Mouse (Mus musculus) lung, embryonic 16.5 days (tissue): Measurements from ENCODE around the gene Ssh2. TPM values are rescaled to one million over a fixed set of nuclear protein-coding genes. Genes with fewer than 3 reads are reported as not detected.
A peak's percentile ranks its signal among the peaks of the same experiment; 100 is the strongest.

Source experiments
- ATAC-seq: fragments of 200-750 bp; cut with Nextera tagmentation; 2 replicates; pipeline ENCODE4 v1.8.0; 2017; ENCODE audit warnings: low read depth, mild to moderate bottlenecking, moderate library complexity
- H3K27ac ChIP-seq: fragments of 300-500 bp; sonication (generic); 2 replicates; pipeline ENCODE4 v1.5.1; 2014; ENCODE audit warnings: mild to moderate bottlenecking, control low read depth, low read length
- H3K27me3 ChIP-seq: fragments of 300-500 bp; sonication (generic); 2 replicates; pipeline ENCODE4 v1.6.1; 2014; ENCODE audit warnings: low read depth, low read length, mixed read lengths; ENCODE audit not compliant: control insufficient read depth, insufficient read depth
- H3K36me3 ChIP-seq: fragments of 300-500 bp; sonication (generic); 2 replicates; pipeline ENCODE4 v1.6.1; 2014; ENCODE audit warnings: low read length; ENCODE audit not compliant: control insufficient read depth, insufficient read depth
- H3K4me1 ChIP-seq: fragments of 300-500 bp; sonication (generic); replicated peaks from 2 replicates; pipeline ENCODE4 v1.6.1; 2014; ENCODE audit warnings: low read length, mixed read lengths; ENCODE audit not compliant: control insufficient read depth, insufficient read depth
- H3K4me2 ChIP-seq: fragments of 300-500 bp; sonication (generic); 2 replicates; pipeline ENCODE4 v1.6.1; 2014; ENCODE audit warnings: low read depth, low read length, control low read depth
- H3K4me3 ChIP-seq: fragments of 300-500 bp; sonication (generic); 2 replicates; pipeline ENCODE4 v1.5.1; 2014; ENCODE audit warnings: mild to moderate bottlenecking, low read length, control low read depth
- H3K9ac ChIP-seq: fragments of 300-500 bp; sonication (generic); 2 replicates; pipeline ENCODE4 v1.6.1; 2014; ENCODE audit warnings: low read length, control low read depth
- H3K9me3 ChIP-seq: fragments of 300-500 bp; sonication (generic); 2 replicates; pipeline ENCODE4 v1.6.1; 2016; ENCODE audit warnings: low read length; ENCODE audit not compliant: control insufficient read depth
- WGBS: fragments of 180-500 bp; shearing (Covaris S2); extraction: QIAGEN DNeasy Blood & Tissue Kit; methylation state at CpG from one replicate; pipeline ENCODE4 v1.1.7; 2014; 5-methylcytosine and 5-hydroxymethylcytosine counted together
- polyA plus RNA-seq: library from polyadenylated mRNA; unstranded; fragments of >200 nt; fragmentation: Nextera tagmentation; extraction: Ambion mirVana; gene quantifications from 2 replicates; pipeline ENCODE4 v1.2.1, GENCODE M21; 2015

The Ssh2 gene
- polyA plus RNA-seq, 1 experiment from 2014 or later, result 14.5 TPM

DNA sequence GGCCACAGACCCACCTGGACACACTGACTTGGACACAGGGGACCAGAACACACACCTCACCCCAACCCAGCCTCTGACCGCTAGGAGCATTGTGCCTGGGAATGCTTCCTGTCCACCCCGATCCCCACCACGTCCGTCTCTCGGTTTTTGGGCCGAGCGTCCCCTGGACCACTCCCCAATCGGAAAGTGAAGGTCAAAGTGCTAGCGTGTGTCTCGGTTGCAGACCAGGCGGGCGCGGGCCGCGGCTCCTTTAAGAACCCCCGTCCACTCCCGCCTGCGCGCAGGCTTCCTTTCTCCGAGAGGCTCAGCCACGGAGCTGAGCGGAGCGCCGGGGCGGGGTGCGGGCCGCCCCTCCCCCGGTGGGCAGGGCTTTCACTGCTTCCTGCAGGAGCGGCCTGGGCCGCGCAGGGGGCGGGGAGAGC, 276.8 kb downstream of the Ssh2 start:
- H3K4me2 ChIP-seq, result peak overlapping the region; percentile 88
- H3K4me3 ChIP-seq, result peak overlapping the region; percentile 88
- H3K9me3 ChIP-seq, result no peaks in the 10 kb centered on the region
- no peaks in the 10 kb centered on the region for H3K36me3 ChIP-seq
- peak overlapping the region; percentile 87 for H3K27ac ChIP-seq
- peak overlapping the region; percentile 85 for H3K9ac ChIP-seq
- peak; percentile 74 for ATAC-seq
- under 1% methylated on average over 21 of the region's 32 CpGs for WGBS
- peaks cover 62% of the 10 kb centered on the region for H3K4me1 ChIP-seq
- no peaks in the 10 kb centered on the region for H3K27me3 ChIP-seq

DNA sequence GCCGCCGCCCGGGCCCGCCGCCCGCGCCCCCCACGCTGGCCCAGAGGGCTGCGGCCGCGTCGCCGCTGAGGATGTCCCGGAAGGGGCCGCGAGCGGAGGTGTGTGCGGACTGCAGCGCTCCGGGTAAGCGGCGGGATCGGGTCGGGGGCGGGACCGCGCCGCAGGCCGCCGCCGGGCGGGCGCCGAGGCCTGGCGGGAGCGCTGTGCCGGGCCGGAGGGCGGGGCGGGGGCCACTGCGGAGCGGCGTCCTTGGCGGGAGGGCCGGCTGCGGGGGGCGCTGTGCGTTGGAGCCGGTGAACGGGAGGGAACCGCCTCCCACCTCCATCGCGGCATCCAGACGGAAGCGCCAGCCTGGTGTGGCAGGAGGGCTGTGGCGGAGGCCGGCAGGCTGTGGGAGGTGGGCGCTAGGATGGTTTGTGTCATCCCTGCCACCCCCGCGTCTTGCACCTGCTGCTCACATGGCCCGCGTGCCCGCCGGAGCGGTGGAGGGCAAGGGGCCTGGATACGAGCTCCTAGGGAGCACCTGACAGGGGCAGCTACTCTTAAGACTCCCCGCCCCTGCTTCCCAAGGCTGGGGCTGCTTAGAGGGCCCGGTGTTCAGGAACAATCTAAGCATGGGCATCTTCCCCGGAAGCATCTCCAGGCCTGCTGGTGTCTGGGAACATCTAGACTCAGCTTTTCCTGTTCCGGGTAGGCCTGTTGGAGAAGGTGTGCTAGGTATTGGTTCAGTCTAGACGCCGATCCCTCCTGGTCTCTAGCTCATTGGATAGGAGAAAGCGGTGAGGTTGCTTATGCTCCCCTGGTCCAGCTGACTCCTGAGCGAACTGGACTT, 277.6 kb downstream of the Ssh2 start, which contains the start of gene Git1:
Gene Git1 (plus strand): TSS at position 51 of the 832 bp plus-strand sequence.
- Histone ChIP-seq H3K4me3 (peak within 1 kb of the TSS; percentile 88), H3K27me3 (no peaks in the 10 kb centered on the region), H3K4me1 (peaks cover 62% of the 10 kb centered on the region), H3K9ac (peak within 1 kb of the TSS; percentile 85), H3K36me3 (no peaks in the 10 kb centered on the region), H3K4me2 (peak within 1 kb of the TSS; percentile 95), H3K9me3 (no peaks in the 10 kb centered on the region), H3K27ac (peak within 1 kb of the TSS; percentile 87)
- ATAC-seq, result peak; percentile 1; the same call in 1 of the 2 replicates
- WGBS, result under 1% methylated on average over 55 of the region's 74 CpGs

DNA sequence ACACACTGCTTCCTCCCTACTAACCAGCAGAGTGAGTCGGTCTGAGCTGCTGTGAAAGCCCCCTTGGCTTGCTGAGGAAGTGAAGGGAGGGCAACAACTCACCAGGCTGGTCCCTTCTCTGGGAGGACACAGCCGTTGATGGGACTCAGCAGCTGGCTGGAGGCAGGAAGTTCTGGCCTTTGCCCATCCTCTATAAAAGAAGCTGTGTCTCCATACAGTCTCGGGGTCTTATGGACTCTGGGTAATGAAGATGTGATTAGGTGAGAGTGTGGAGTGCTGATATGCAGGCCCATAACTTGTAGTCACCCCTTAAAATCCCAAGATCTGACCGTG, 278.2 kb downstream of the Ssh2 start:
- no peaks in the 10 kb centered on the region for H3K36me3 ChIP-seq
- H3K9ac ChIP-seq, result peak overlapping the region; percentile 85
- H3K27ac ChIP-seq, result peak overlapping the region; percentile 62
- no peak for ATAC-seq
- H3K4me1 ChIP-seq, result peaks cover 58% of the 10 kb centered on the region
- WGBS, result 18% methylated on average over 4 of the region's 4 CpGs
- H3K9me3 ChIP-seq, result no peaks in the 10 kb centered on the region
- H3K27me3 ChIP-seq, result no peaks in the 10 kb centered on the region
- H3K4me3 ChIP-seq, result peak overlapping the region; percentile 88
- peak overlapping the region; percentile 95 for H3K4me2 ChIP-seq

DNA sequence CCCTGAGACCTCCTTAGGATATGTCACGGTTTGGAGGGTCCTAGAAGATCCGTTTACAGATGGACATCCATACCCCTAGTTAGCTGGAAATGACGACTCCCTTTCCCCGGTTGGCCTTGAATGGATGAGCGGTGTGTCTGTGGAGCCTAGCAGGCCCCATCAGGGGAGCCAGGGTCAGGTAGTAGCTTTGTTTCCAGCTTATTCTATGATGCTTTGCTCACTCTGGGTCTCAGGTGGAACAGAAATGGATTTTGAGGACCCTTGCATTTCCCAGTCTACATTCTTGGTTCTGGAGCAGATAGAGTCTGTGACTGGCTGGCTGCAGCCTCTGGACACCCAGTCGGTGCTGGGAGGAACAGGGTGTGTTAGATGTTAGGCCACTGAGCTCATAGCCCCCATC, 278.7 kb downstream of the Ssh2 start:
- Histone ChIP-seq H3K27me3 (no peaks in the 10 kb centered on the region), H3K4me3 (peak overlapping the region; percentile 88), H3K9me3 (no peaks in the 10 kb centered on the region), H3K27ac (no peak overlapping the region; the same call in 1 of the 2 replicates), H3K4me1 (peaks cover 58% of the 10 kb centered on the region), H3K9ac (peak overlapping the region; percentile 85), H3K4me2 (peak overlapping the region; percentile 95), H3K36me3 (peaks cover 3% of the 10 kb centered on the region; the same call in 1 of the 2 replicates)
- 55% methylated on average over 6 of the region's 6 CpGs for WGBS
- ATAC-seq, result no peak

DNA sequence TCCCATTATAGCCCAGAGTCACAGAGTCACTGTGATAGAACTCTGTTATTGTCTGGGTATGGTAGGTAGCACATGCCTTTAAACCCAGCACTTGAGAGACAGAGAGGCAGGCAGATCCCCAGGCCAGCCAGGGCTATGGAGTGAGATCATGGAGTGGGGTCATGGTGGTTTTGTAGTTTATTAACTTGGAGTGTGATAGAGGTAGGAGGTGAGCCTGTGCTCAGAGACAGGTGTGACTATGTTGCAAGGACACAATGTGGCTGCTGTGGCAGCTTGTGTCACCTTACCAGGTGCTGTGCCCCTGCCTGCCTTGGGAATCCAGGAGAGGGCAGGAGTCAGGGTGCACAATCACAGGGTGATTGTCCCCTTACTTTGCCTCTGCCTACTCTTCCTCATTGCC, 279.4 kb downstream of the Ssh2 start:
- Histone ChIP-seq H3K4me1 (peaks cover 55% of the 10 kb centered on the region), H3K9ac (no peak overlapping the region)

DNA sequence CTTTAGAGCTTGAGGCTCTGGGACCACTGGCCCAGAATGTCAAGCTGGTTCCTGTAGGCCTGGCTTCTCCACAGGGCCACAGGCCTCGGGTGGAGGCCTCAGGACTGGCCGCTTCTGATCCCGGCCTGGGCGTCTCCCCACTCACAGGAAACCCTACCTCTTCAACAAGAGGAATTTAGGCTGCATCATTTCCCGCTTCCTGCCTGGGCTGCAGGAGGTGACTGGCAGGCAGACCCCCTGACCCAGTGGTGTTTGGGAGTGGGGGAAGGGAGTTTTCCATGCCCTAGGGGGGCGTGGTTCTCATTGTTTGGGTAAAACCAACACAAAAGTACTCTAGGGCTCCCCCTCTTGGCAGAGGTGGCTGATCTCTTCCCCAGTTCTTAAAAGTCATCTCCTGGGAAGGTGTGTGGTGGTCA, 281.3 kb downstream of the Ssh2 start:
- peak; percentile 19 for ATAC-seq
- H3K27me3 ChIP-seq, result no peaks in the 10 kb centered on the region
- no peak overlapping the region for H3K4me3 ChIP-seq
- peaks cover 7% of the 10 kb centered on the region; the same call in 1 of the 2 replicates for H3K36me3 ChIP-seq
- H3K9ac ChIP-seq, result peak overlapping the region; percentile 46
- H3K9me3 ChIP-seq, result no peaks in the 10 kb centered on the region
- 19% methylated on average over 6 of the region's 6 CpGs for WGBS
- H3K4me2 ChIP-seq, result peak overlapping the region; percentile 12; the same call in 1 of the 2 replicates
- H3K27ac ChIP-seq, result peak overlapping the region; percentile 95
- H3K4me1 ChIP-seq, result peaks cover 43% of the 10 kb centered on the region

More for the DNA sequence above, 279.4 kb downstream of the Ssh2 start:
- no peak for ATAC-seq
- Histone ChIP-seq H3K36me3 (peaks cover 4% of the 10 kb centered on the region; the same call in 1 of the 2 replicates), H3K4me3 (no peak overlapping the region), H3K27ac (no peak overlapping the region), H3K27me3 (no peaks in the 10 kb centered on the region), H3K4me2 (no peak overlapping the region), H3K9me3 (no peaks in the 10 kb centered on the region)

DNA sequence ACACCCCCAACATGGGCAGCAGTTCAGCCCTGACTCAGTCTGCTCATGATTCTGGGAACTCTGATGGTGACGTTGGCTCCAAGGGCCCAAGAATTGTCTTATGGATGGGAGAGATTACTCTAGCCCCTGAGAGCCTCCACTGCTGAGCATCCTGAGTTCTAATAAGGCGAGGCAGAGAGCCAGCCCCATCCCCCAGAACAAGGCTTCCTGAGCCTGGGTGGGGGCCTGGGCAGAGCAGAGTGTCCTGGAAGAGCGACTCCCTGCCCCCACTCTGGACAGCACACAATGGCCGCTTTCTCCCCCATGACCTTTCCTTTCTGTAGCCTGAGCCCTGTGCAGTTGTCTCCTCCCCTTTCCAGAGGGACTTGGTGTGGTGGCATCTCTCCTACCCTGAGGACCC, 281.8 kb downstream of the Ssh2 start:
- Histone ChIP-seq H3K4me2 (peak overlapping the region; percentile 12; the same call in 1 of the 2 replicates), H3K27me3 (no peaks in the 10 kb centered on the region), H3K4me1 (peaks cover 41% of the 10 kb centered on the region), H3K36me3 (peaks cover 7% of the 10 kb centered on the region), H3K27ac (peak overlapping the region; percentile 95), H3K9ac (0 out of 2 replicates have a peak overlapping the region, but pooled peaks have one; percentile 2), H3K4me3 (no peak overlapping the region), H3K9me3 (no peaks in the 10 kb centered on the region)
- ATAC-seq, result peak; percentile 10; the same call in 1 of the 2 replicates
- 43% methylated on average over 4 of the region's 4 CpGs for WGBS

DNA sequence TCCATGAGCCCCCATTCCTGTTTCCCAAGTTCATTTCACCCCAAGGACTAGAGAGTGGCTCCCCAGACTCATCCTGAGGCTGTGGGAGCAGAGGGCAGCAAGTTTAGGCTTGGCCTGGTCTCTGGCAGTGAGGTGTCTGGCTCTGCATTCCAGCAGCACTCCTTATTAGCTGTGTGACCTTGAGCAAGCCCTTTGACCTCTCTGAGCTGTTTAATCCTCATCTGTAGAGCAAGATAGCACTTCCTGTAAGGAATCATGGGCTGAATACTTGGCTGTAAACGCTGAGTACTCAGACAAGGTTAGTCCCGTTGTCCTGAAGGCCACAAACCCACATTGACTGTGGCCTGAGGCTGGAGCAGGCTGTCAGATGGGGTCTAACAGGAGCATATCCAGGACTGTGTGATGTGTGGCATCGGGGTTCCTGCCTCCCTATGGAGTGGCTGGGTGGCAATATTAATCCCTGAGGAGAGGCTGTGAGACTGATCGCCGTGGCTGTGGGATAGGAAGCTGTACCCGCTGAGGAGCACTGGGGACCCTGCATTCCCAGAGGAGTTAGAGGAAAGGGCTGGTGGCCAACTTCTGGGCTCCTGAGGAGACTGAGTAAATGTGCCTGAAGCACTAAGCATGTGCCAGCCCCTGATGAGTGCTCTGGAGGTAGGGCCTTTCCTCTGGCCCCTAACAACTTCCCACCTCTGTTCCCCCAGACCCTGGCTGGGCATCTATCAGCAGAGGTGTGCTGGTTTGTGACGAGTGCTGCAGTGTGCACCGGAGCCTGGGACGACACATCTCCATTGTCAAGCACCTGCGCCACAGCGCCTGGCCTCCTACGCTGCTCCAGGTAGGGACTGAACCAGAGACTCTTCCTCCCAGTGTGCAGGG, 282.4 kb downstream of the Ssh2 start:
- WGBS, result 76% methylated on average over 12 of the region's 12 CpGs
- peaks cover 9% of the 10 kb centered on the region for H3K36me3 ChIP-seq
- H3K27ac ChIP-seq, result peak overlapping the region; percentile 95
- H3K9ac ChIP-seq, result 0 out of 2 replicates have a peak overlapping the region, but pooled peaks have one; percentile 2
- no peaks in the 10 kb centered on the region for H3K27me3 ChIP-seq
- no peaks in the 10 kb centered on the region for H3K9me3 ChIP-seq
- H3K4me2 ChIP-seq, result no peak overlapping the region
- no peak overlapping the region for H3K4me3 ChIP-seq
- H3K4me1 ChIP-seq, result peaks cover 41% of the 10 kb centered on the region
- ATAC-seq, result no peak

DNA sequence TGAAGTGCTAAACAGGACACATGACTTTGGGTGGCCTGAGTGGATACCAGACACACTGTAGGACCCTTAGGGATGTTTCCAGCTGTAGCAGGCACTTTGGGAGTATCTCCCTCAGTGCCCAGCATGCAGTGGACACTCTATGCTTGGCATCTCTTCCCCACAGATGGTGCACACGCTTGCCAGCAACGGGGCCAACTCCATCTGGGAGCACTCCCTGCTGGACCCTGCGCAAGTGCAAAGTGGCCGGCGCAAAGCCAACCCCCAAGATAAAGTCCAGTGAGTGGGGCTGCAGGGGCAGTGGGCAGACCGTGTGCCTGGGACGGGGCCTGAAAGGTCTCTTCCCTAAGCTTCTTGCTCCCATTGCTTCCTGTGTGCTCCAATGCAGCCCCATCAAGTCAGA, 283.3 kb downstream of the Ssh2 start:
- H3K36me3 ChIP-seq, result peaks cover 15% of the 10 kb centered on the region
- peaks cover 39% of the 10 kb centered on the region for H3K4me1 ChIP-seq
- WGBS, result 77% methylated on average over 7 of the region's 7 CpGs
- no peaks in the 10 kb centered on the region for H3K9me3 ChIP-seq
- no peaks in the 10 kb centered on the region for H3K27me3 ChIP-seq
- no peak overlapping the region for H3K4me2 ChIP-seq
- H3K9ac ChIP-seq, result no peak overlapping the region
- H3K27ac ChIP-seq, result no peak overlapping the region
- ATAC-seq, result no peak
- H3K4me3 ChIP-seq, result no peak overlapping the region
